Mouse (Mus musculus): ENCODE results near the gene Naalad2.
"Not testable (repeated sequence)": the region's sequence is repeated elsewhere in the genome, so short reads cannot be mapped to it uniquely, and the experiment has no call there.

Gene Naalad2

GRCm38 (mm10) chr9:18402895-18403294 lies at the start of gene Naalad2:
TSS of gene Naalad2 (minus strand) at chr9:18402995.
- not testable (repeated sequence) for DNase-seq (ENCODE audit: low spot score)

- peak; percentile 3 for DNase-seq (ENCODE audit: low spot score)
Observed at GRCm38 (mm10) chr9:18431687-18432086, 28.9 kb upstream of the Naalad2 start.

DNA sequence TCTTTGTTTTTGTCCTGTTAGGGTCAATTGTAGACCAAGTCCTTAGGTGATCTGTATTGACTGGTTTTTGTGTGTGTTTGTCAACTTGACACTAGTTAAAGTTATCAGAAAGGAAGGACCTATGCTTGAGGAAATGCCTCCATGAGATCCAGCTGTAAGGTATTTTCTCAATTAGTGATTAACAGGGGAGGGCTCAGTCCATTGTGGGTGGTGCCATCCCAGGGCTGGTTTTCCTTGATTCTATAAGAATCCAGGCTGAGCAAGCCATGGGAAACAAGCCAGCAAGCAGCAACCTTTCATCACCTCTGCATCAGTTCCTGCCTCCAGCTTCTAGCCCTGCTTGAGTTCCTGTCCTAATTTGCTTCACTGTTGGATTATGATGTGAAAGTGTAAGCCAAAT lies 27.6 kb upstream of the Naalad2 start, which contains the start of gene Mbd3l2:
TSS of gene Mbd3l2 (plus strand) at position 301 of the 400 bp plus-strand sequence.
- DNase-seq (ENCODE audit: low spot score): no peak

DNA sequence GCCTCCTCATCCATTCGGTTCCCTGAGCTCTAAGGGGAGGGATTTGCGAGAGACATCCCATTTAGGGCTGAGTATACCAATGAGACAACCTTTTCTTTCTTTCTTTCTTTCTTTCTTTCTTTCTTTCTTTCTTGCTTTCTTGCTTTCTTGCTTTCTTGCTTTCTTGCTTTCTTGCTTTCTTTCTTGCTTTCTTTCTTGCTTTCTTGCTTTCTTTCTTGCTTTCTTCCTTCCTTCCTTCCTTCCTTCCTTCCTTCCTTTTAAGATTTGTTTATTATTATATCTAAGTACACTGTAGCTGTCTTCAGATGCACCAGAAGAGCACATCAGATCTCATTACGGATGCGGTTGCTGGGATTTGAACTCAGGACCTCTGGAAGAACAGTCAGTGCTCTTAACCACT lies 9.6 kb upstream of the Naalad2 start:
- DNase-seq (ENCODE audit: low spot score): not testable (repeated sequence)

DNA sequence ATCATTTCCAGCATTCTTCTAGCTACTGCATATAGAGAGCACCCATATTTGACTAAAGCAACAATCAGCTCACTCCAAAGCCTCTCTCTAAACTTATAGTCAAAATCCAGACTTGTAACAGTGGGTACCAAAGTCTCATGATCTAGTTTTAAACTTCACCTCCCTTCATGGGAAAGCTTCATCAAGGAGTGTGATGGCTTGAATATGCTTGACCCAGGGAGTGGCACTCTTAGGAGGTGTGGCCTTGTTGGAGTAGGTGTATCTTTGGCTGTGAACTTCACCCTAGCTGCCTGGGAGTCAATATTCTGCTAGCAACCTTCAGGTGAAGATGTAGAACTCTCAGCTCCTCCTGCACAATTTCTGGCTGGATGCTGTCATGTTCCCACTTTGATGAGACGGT lies 1.3 kb upstream of the Naalad2 start, which contains the start of gene Ubtfl1:
TSS of gene Ubtfl1 (plus strand) at position 301 of the 400 bp plus-strand sequence.
- DNase-seq (ENCODE audit: low spot score): no peak

- DNase-seq (ENCODE audit: low spot score): no peak
Observed at GRCm38 (mm10) chr9:18399629-18400028, 3.2 kb downstream of the Naalad2 start.

GRCm38 (mm10) chr9:18385782-18386181 lies 17.0 kb downstream of the Naalad2 start:
- no peak for DNase-seq (ENCODE audit: low spot score)

DNA sequence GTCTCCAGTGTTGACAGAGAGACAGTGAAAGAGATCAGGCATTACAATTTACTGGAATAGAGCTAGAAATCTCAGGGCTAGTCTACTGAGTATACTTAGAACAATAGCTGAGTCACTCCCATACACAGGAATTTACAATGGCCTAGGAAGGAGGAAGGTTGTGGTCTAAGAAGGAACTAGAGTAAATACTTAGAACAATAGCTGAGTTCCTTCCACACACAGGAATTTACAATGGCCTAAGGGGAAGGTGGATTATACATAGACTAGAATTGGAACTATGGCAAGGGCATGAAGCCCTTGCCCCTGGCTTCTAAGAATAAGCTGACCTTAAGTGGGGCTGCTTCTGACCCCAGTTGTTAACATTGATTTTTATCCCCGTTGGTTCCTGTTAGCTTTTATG lies 29.8 kb downstream of the Naalad2 start:
- DNase-seq (ENCODE audit: low spot score): not testable (repeated sequence)

DNA sequence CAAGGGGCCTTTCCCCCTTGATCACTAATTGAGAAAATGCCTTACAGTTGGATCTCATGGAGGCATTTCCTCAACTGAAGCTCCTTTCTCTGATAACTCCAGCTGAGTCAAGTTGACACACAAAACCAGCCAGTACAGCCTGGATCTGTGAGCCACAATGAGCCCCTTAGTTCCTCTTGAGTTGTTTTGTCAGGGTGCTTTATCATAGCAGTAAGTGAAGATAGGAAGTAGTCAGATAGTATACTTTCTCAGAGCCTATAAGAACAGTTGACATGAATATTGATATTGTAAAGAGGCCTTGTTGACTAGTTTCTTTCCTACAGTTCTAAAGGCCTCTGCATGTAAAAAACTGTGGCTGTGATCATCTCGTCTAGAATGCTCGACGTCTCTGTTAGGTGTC lies 82.8 kb downstream of the Naalad2 start:
- no peak for DNase-seq (ENCODE audit: low spot score)

- DNase-seq (ENCODE audit: low spot score): no peak
Observed at GRCm38 (mm10) chr9:18298301-18298700, 104.5 kb downstream of the Naalad2 start.

GRCm38 (mm10) chr9:18293026-18293781 lies 109.6 kb downstream of the Naalad2 start:
- DNase-seq (ENCODE audit: low spot score): no peak

GRCm38 (mm10) chr9:18292443-18292922 lies 110.3 kb downstream of the Naalad2 start:
- no peak for DNase-seq (ENCODE audit: low spot score)

GRCm38 (mm10) chr9:18291571-18292429 lies 111.0 kb downstream of the Naalad2 start, which contains the start of gene Chordc1:
TSS of gene Chordc1 (plus strand) at chr9:18292125.
- DNase-seq (ENCODE audit: low spot score): peak; percentile 96

DNA sequence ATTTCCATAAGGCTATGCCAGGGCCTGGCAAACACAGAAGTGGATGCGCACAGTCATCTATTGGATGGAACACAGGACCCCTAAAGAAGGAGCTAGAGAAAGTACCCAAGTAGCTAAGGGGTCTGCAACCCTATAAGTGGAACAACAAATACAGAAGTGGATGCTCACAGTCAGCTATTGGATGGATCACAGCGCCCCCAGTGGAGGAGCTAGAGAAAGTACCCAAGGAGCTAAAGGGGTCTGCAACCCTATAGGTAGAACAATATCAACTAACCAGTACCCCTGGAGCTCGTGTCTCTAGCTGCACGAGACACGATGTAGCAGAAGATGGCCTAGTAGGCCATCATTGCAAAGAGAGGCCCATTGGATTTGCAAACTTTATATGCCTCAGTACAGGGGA lies 124.1 kb downstream of the Naalad2 start:
- not testable (repeated sequence) for DNase-seq (ENCODE audit: low spot score)

GRCm38 (mm10) chr9:18277497-18277896 lies 125.3 kb downstream of the Naalad2 start:
- no peak for DNase-seq (ENCODE audit: low spot score)

DNA sequence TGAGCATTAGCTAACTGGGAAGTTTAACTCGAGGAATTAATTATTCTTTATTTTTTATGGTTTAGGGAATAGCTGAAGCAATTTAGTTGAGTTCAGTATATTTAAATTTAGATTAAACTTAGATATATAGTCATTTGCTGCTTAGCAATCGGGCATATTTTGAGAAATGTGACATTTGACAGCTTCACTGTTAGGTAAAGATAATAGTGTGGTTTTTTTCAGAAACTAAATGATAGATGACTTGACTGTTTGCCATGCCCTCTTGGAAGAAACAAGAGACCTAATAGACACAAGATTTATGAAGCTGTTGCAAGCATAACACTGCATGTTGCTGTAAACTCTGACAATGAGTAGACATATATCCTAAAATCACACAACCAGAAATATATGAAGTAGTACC lies 126.0 kb downstream of the Naalad2 start:
- no peak for DNase-seq (ENCODE audit: low spot score)

DNA sequence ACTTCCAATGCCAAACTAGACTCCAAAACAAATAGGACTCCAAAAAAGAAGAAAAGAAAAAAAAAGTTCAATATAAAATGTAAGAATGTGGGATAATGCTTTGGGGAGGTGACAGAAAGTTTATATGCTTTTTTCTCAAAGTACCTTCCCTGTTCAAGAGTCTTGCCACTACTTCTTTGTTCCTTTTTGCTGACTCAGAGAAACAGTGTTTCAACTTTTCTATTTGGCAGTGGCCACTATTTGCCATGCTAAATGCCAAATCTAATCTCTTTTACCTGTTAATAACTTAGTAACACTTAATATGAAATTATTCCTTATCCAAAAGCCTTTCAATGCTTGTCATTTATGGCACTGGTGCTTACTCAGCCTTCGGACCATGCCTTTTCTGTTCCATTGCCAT lies 126.9 kb downstream of the Naalad2 start:
- DNase-seq (ENCODE audit: low spot score): no peak

Data from layer of hippocampus, adult 11-12 months (tissue).